Mouse (Mus musculus): ENCODE results near the gene Ribc2. TPM values are rescaled to one million over a fixed set of nuclear protein-coding genes. Genes with fewer than 3 reads are reported as not detected.
A peak's percentile ranks its signal among the peaks of the same experiment; 100 is the strongest.

The Ribc2 gene
- polyA plus RNA-seq, 1 experiment from 2014 or later: 0.13 TPM

DNA sequence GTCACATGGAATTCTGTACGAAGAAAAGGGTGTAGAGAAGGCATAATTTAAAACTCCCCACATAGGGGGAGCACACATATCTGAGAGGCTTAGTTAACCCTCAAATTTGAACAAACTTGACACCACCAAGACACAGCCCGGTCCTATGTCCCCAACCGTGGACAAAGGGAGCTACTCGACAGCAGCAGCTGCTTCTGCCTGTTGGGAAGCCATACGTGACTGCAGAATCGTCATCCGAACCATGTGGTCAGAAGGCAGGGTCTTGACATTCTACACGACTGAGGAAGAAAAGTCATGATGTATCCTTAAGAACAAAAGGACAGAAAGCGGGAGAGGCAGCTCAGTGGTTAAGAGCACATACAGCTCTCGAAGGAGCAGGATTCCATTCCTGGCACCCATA is 42.2 kb downstream of the Ribc2 start:
- no peaks in the 10 kb centered on the region for H3K36me3 ChIP-seq (ENCODE audit: control insufficient read depth, insufficient read depth)
- H3K9ac ChIP-seq (ENCODE audit: low read depth, low read length): no peak overlapping the region
- no peak overlapping the region for H3K27ac ChIP-seq (ENCODE audit: low read depth, low read length)
- H3K4me1 ChIP-seq (replicated peaks; ENCODE audit: control insufficient read depth, insufficient read depth, low read length): no peaks in the 10 kb centered on the region
- WGBS: 60% methylated on average over 10 of the region's 10 CpGs
- no peak overlapping the region for H3K4me2 ChIP-seq (replicated peaks; ENCODE audit: low read depth)
- H3K9me3 ChIP-seq (ENCODE audit: control insufficient read depth): no peaks in the 10 kb centered on the region
- no peak for ATAC-seq
- no peaks in the 10 kb centered on the region for H3K27me3 ChIP-seq (replicated peaks; ENCODE audit: control insufficient read depth, insufficient read depth, low read length)
- H3K4me3 ChIP-seq (ENCODE audit: low read depth, low read length): no peak overlapping the region
- TF ChIP-seq CTCF (IDR thresholded peaks at IDR 0.05; ENCODE audit: low read depth): no peak

DNA sequence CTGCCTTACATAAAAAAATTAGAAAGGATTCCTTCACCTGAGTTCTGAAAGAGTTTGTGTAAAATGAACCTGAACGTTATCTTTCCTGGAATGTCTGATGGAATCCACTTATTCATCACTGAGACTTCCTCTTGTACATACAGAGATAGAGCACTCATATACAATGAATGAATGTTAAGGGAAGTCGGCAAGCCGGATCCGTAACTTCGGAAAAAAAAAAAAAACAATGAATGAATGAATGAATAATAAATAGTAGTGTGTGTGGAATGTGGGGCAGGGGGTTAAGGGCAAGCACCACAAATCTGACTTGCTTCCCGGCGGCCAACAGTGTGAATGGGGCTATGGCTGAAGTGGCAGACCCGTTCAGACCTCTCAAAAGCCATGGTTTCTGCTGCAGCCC is 45.7 kb downstream of the Ribc2 start:
- 79% methylated on average over 8 of the region's 8 CpGs for WGBS
- no peak overlapping the region for H3K9ac ChIP-seq (ENCODE audit: low read depth, low read length)
- H3K4me3 ChIP-seq (ENCODE audit: low read depth, low read length): no peak overlapping the region
- no peak overlapping the region for H3K27ac ChIP-seq (ENCODE audit: low read depth, low read length)
- no peaks in the 10 kb centered on the region for H3K27me3 ChIP-seq (replicated peaks; ENCODE audit: control insufficient read depth, insufficient read depth, low read length)
- no peaks in the 10 kb centered on the region for H3K4me1 ChIP-seq (replicated peaks; ENCODE audit: control insufficient read depth, insufficient read depth, low read length)
- no peak for TF ChIP-seq CTCF (IDR thresholded peaks at IDR 0.05; ENCODE audit: low read depth)
- no peaks in the 10 kb centered on the region for H3K36me3 ChIP-seq (ENCODE audit: control insufficient read depth, insufficient read depth)
- H3K4me2 ChIP-seq (replicated peaks; ENCODE audit: low read depth): no peak overlapping the region
- 0 out of 2 replicates have a peak, but pooled peaks have one; percentile 61 for ATAC-seq
- H3K9me3 ChIP-seq (ENCODE audit: control insufficient read depth): no peaks in the 10 kb centered on the region

DNA sequence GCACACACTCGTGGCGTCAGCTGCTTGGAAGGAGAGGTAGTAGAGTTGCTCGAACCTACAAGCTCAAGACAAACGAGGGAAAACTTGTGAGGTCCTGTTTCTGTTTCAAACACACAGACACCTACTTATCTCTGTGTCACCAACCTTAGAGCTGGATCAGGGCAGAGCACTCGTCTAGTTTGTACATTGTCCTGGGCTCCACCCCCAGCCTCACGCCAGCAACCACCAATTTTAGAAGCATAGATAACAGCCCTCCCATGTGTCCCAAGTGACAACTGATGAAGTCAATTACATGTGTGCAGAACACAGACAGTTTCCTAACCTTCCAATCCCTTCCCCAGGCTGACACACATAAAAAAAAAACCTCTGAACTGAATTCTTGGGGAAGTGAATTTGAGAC is 46.3 kb downstream of the Ribc2 start:
- H3K4me3 ChIP-seq (ENCODE audit: low read depth, low read length): no peak overlapping the region
- 62% methylated on average over 6 of the region's 6 CpGs for WGBS
- no peak for ATAC-seq
- no peak overlapping the region for H3K4me2 ChIP-seq (replicated peaks; ENCODE audit: low read depth)
- no peak overlapping the region for H3K27ac ChIP-seq (ENCODE audit: low read depth, low read length)
- no peaks in the 10 kb centered on the region for H3K36me3 ChIP-seq (ENCODE audit: control insufficient read depth, insufficient read depth)
- TF ChIP-seq CTCF (IDR thresholded peaks at IDR 0.05; ENCODE audit: low read depth): no peak
- H3K4me1 ChIP-seq (replicated peaks; ENCODE audit: control insufficient read depth, insufficient read depth, low read length): no peaks in the 10 kb centered on the region
- H3K9ac ChIP-seq (ENCODE audit: low read depth, low read length): no peak overlapping the region
- no peaks in the 10 kb centered on the region for H3K27me3 ChIP-seq (replicated peaks; ENCODE audit: control insufficient read depth, insufficient read depth, low read length)
- no peaks in the 10 kb centered on the region for H3K9me3 ChIP-seq (ENCODE audit: control insufficient read depth)

DNA sequence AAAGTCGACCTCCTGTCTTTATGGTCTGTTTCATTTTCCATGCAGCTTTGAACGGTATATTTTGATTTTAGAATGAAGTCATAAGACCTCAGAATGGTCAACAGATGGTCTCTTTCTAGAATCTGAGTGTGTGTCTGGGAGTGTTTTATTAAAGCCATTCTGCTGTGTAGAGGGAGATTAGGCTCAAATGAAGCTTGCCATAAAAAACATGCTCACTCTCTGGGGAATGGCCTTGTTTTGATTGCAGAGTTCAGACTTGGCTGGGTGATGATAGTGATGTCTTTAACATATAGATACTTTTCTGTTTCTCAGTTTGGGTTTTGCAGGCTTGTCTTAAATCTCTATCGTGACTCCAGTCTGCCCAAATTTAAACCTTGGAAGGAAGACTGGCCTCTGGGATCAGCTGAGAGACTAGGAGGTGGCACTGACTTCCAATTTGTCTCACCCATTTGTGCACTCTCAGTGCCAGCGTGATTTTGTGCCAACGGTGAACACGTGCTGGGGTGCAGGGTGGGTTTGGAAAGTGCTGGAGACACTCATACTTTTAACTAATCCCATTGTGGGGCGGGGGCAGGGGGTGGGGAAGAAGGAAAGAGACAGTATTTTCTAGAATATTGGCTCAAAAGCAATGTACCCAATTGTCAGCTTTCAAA is 47.8 kb downstream of the Ribc2 start:
- Histone ChIP-seq H3K4me2 (replicated peaks; ENCODE audit: low read depth) (no peak overlapping the region), H3K9ac (ENCODE audit: low read depth, low read length) (no peak overlapping the region), H3K4me1 (replicated peaks; ENCODE audit: control insufficient read depth, insufficient read depth, low read length) (no peaks in the 10 kb centered on the region), H3K4me3 (ENCODE audit: low read depth, low read length) (no peak overlapping the region), H3K27ac (ENCODE audit: low read depth, low read length) (peak overlapping the region; percentile 4; the same call in 1 of the 2 replicates), H3K9me3 (ENCODE audit: control insufficient read depth) (no peaks in the 10 kb centered on the region), H3K27me3 (replicated peaks; ENCODE audit: control insufficient read depth, insufficient read depth, low read length) (no peaks in the 10 kb centered on the region), H3K36me3 (ENCODE audit: control insufficient read depth, insufficient read depth) (no peaks in the 10 kb centered on the region)
- no peak for ATAC-seq
- TF ChIP-seq CTCF (IDR thresholded peaks at IDR 0.05; ENCODE audit: low read depth): no peak
- 73% methylated on average over 7 of the region's 7 CpGs for WGBS

DNA sequence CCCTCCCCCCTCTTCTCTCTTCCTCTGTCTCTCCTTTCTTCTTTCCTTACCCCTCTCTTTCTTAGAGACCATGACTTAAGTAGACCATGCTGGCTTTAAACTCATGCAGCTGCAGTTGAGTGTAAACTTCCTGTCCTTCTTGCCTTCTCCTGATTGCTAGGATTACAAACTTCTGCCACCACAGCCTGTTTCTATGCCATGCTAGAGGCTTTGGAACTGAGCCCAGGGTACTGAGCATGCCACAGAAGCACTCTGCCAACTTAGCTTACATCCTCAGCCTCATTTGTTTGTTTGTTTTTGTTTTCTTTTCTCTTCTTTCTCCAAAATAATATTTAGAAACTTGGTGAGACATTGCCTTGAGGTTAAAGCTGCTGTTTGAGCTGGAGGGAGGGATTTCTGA is 48.5 kb downstream of the Ribc2 start:
- H3K4me2 ChIP-seq (replicated peaks; ENCODE audit: low read depth): no peak overlapping the region
- ATAC-seq: no peak
- peak overlapping the region; percentile 4; the same call in 1 of the 2 replicates for H3K27ac ChIP-seq (ENCODE audit: low read depth, low read length)
- H3K36me3 ChIP-seq (ENCODE audit: control insufficient read depth, insufficient read depth): no peaks in the 10 kb centered on the region
- no peaks in the 10 kb centered on the region for H3K27me3 ChIP-seq (replicated peaks; ENCODE audit: control insufficient read depth, insufficient read depth, low read length)
- no peak overlapping the region for H3K9ac ChIP-seq (ENCODE audit: low read depth, low read length)
- H3K4me3 ChIP-seq (ENCODE audit: low read depth, low read length): no peak overlapping the region
- no peaks in the 10 kb centered on the region for H3K9me3 ChIP-seq (ENCODE audit: control insufficient read depth)
- no peaks in the 10 kb centered on the region for H3K4me1 ChIP-seq (replicated peaks; ENCODE audit: control insufficient read depth, insufficient read depth, low read length)
- TF ChIP-seq CTCF (IDR thresholded peaks at IDR 0.05; ENCODE audit: low read depth): no peak

DNA sequence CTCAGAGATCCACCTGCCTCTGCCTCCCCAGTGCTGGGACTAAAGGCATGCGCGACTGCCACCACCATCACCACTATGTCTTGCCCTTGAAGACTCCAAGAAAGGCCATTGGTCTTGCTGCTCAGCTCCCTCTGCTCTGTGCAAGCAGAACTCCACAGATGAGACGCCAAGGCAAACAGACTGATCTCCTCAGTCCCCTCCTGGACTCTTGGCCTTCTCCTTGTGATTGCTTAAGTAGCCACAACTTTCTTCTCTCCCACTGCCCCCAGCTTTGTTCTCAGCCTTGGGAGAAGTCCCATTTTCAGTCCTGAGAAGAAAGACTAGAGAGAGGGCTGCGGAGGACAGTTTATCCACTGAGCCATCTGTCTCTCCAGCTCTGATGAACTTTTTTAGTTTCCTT is 50.2 kb downstream of the Ribc2 start:
- Histone ChIP-seq H3K9me3 (ENCODE audit: control insufficient read depth) (no peaks in the 10 kb centered on the region), H3K27me3 (replicated peaks; ENCODE audit: control insufficient read depth, insufficient read depth, low read length) (no peaks in the 10 kb centered on the region), H3K27ac (ENCODE audit: low read depth, low read length) (no peak overlapping the region), H3K4me3 (ENCODE audit: low read depth, low read length) (no peak overlapping the region), H3K4me1 (replicated peaks; ENCODE audit: control insufficient read depth, insufficient read depth, low read length) (no peaks in the 10 kb centered on the region), H3K4me2 (replicated peaks; ENCODE audit: low read depth) (no peak overlapping the region), H3K9ac (ENCODE audit: low read depth, low read length) (no peak overlapping the region), H3K36me3 (ENCODE audit: control insufficient read depth, insufficient read depth) (no peaks in the 10 kb centered on the region)
- 77% methylated on average over 4 of the region's 4 CpGs for WGBS
- ATAC-seq: no peak
- TF ChIP-seq CTCF (IDR thresholded peaks at IDR 0.05; ENCODE audit: low read depth): no peak

DNA sequence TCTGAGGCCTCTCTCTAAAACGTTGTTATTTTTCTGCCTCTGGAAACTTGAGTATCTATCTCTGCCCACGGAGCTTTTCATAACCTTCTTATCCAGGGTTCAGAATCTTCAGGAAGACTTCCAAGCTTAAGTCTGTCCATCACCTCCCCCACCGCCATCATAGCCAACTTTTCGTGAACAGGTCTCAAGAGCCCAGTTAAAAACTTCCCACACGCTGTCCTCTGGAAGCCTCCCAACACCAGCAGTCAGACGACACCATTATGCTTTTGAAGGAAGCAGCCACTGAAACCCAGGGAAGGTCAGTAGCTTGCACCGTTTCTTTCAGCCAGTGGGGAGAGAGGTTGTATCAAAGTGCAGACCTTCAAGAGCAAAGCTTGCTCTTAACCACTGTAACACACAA is 55.0 kb downstream of the Ribc2 start:
- no peaks in the 10 kb centered on the region for H3K27me3 ChIP-seq (replicated peaks; ENCODE audit: control insufficient read depth, insufficient read depth, low read length)
- 68% methylated on average over 7 of the region's 7 CpGs for WGBS

More for the DNA sequence above, 55.0 kb downstream of the Ribc2 start:
- no peaks in the 10 kb centered on the region for H3K4me1 ChIP-seq (replicated peaks; ENCODE audit: control insufficient read depth, insufficient read depth, low read length)
- no peak overlapping the region for H3K27ac ChIP-seq (ENCODE audit: low read depth, low read length)
- ATAC-seq: no peak
- H3K9ac ChIP-seq (ENCODE audit: low read depth, low read length): no peak overlapping the region
- no peak overlapping the region for H3K4me2 ChIP-seq (replicated peaks; ENCODE audit: low read depth)
- H3K9me3 ChIP-seq (ENCODE audit: control insufficient read depth): no peaks in the 10 kb centered on the region
- H3K36me3 ChIP-seq (ENCODE audit: control insufficient read depth, insufficient read depth): no peaks in the 10 kb centered on the region
- no peak overlapping the region for H3K4me3 ChIP-seq (ENCODE audit: low read depth, low read length)
- no peak for TF ChIP-seq CTCF (IDR thresholded peaks at IDR 0.05; ENCODE audit: low read depth)
